Mouse (Mus musculus) lung, embryonic 15.5 days (tissue): ENCODE measurements around the gene Spaca4. TPM values are rescaled to one million over a fixed set of nuclear protein-coding genes. Genes with fewer than 3 reads are reported as not detected.

Source experiments
- ATAC-seq: fragments of 200-750 bp; cut with Nextera tagmentation; 2 replicates; pipeline ENCODE4 v1.8.0; 2017; ENCODE audit warnings: moderate number of reproducible peaks, borderline replicate concordance; ENCODE audit not compliant: low FRiP score, low TSS enrichment; ENCODE audit errors: extremely low read depth
- H3K27ac ChIP-seq: fragments of 300-500 bp; sonication (generic); 2 replicates; pipeline ENCODE4 v1.5.1; 2015; ENCODE audit warnings: moderate library complexity, mild to moderate bottlenecking, inconsistent platforms
- H3K27me3 ChIP-seq: fragments of 300-500 bp; sonication (generic); 2 replicates; pipeline ENCODE4 v1.6.1; 2015; ENCODE audit warnings: inconsistent platforms
- H3K36me3 ChIP-seq: fragments of 300-500 bp; sonication (generic); 2 replicates; pipeline ENCODE4 v1.6.1; 2015; ENCODE audit warnings: inconsistent platforms
- H3K4me1 ChIP-seq: fragments of 300-500 bp; sonication (generic); 2 replicates; pipeline ENCODE4 v1.6.1; 2015; ENCODE audit warnings: inconsistent platforms
- H3K4me2 ChIP-seq: fragments of 300-500 bp; sonication (generic); 2 replicates; pipeline ENCODE4 v1.6.1; 2015; ENCODE audit warnings: inconsistent platforms, mild to moderate bottlenecking, moderate library complexity
- H3K4me3 ChIP-seq: fragments of 300-500 bp; sonication (generic); 2 replicates; pipeline ENCODE4 v1.5.1; 2015; ENCODE audit warnings: mild to moderate bottlenecking, inconsistent platforms
- H3K9ac ChIP-seq: fragments of 300-500 bp; sonication (generic); 2 replicates; pipeline ENCODE4 v1.6.1; 2015; ENCODE audit warnings: inconsistent platforms
- H3K9me3 ChIP-seq: fragments of 300-500 bp; sonication (generic); 2 replicates; pipeline ENCODE4 v1.6.1; 2016; ENCODE audit warnings: inconsistent platforms
- WGBS: fragments of 180-500 bp; shearing (Covaris S2); methylation state at CpG from one replicate; pipeline ENCODE4 v1.1.7; 2015; 5-methylcytosine and 5-hydroxymethylcytosine counted together
- polyA plus RNA-seq: library from polyadenylated mRNA; unstranded; fragments of >200 nt; fragmentation: Nextera tagmentation; extraction: Ambion mirVana; gene quantifications from 2 replicates; pipeline ENCODE4 v1.2.1, GENCODE M21; 2015

Spaca4 gene
- not detected in 2 replicates for polyA plus RNA-seq

DNA sequence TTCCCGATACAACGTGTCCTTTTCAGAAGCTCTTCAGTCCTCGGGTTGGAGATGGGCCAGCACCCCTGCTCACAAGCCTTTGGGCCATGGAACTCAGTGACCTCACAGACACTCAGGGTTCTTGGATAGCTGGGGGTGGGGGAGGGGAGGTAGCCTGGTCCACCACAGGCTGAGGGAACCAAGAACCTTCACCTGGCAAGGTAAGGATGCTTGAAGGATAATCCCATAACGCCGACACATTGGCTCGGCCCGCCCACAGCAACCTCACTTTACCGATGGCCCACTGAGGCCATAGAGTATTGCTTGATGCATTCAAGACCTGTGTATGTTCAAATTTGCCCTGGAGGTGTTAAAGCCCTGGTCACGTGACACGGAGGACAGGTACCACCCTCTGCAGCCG, at the start of gene Spaca4:
Spaca4 (minus strand) TSS at position 101 of the 400 bp plus-strand sequence.
- 89% methylated on average over 11 of the region's 11 CpGs for WGBS
- no peak within 1 kb of the TSS for H3K27ac ChIP-seq
- H3K36me3 ChIP-seq: peaks cover 63% of the 10 kb centered on the region
- no peak within 1 kb of the TSS for H3K4me3 ChIP-seq
- no peak within 1 kb of the TSS for H3K4me2 ChIP-seq
- H3K9ac ChIP-seq: no peak within 1 kb of the TSS
- H3K27me3 ChIP-seq: no peaks in the 10 kb centered on the region
- no peak for ATAC-seq
- H3K4me1 ChIP-seq: peaks cover 7% of the 10 kb centered on the region
- H3K9me3 ChIP-seq: no peaks in the 10 kb centered on the region

GRCm38 (mm10) chr7:45775237-45775636, 49.6 kb upstream of the Spaca4 start:
- Histone ChIP-seq H3K27me3 (peaks cover 10% of the 10 kb centered on the region; the same call in 1 of the 2 replicates), H3K36me3 (no peaks in the 10 kb centered on the region), H3K9ac (no peak overlapping the region), H3K4me2 (no peak overlapping the region), H3K4me3 (no peak overlapping the region), H3K27ac (no peak overlapping the region), H3K4me1 (0 out of 2 replicates have a peak, but pooled peaks cover 5% of the 10 kb centered on the region), H3K9me3 (no peaks in the 10 kb centered on the region)
- no peak for ATAC-seq
- 55% methylated on average over 7 of the region's 7 CpGs for WGBS

- no peaks in the 10 kb centered on the region for H3K9me3 ChIP-seq
- no peak overlapping the region for H3K9ac ChIP-seq
- 62% methylated on average over 4 of the region's 4 CpGs for WGBS
- no peaks in the 10 kb centered on the region for H3K36me3 ChIP-seq
- H3K4me1 ChIP-seq: peaks cover 4% of the 10 kb centered on the region
- no peak overlapping the region for H3K4me2 ChIP-seq
- H3K4me3 ChIP-seq: no peak overlapping the region
- no peak overlapping the region for H3K27ac ChIP-seq
- ATAC-seq: no peak
- H3K27me3 ChIP-seq: no peaks in the 10 kb centered on the region; the same call in 1 of the 2 replicates
Measured at GRCm38 (mm10) chr7:45771101-45771500, 45.5 kb upstream of the Spaca4 start.

- Histone ChIP-seq H3K27me3 (no peaks in the 10 kb centered on the region; the same call in 1 of the 2 replicates), H3K27ac (no peak overlapping the region), H3K36me3 (no peaks in the 10 kb centered on the region), H3K9ac (no peak overlapping the region), H3K9me3 (no peaks in the 10 kb centered on the region), H3K4me2 (no peak overlapping the region), H3K4me1 (peaks cover 5% of the 10 kb centered on the region), H3K4me3 (no peak overlapping the region)
- 59% methylated on average over 8 of the region's 8 CpGs for WGBS
- ATAC-seq: no peak
Measured at GRCm38 (mm10) chr7:45770427-45771082, 44.9 kb upstream of the Spaca4 start.

- Histone ChIP-seq H3K4me3 (no peak overlapping the region), H3K36me3 (no peaks in the 10 kb centered on the region), H3K4me1 (peaks cover 5% of the 10 kb centered on the region), H3K27ac (0 out of 2 replicates have a peak overlapping the region, but pooled peaks have one; percentile 55), H3K27me3 (no peaks in the 10 kb centered on the region), H3K9me3 (no peaks in the 10 kb centered on the region), H3K9ac (no peak overlapping the region), H3K4me2 (no peak overlapping the region)
- WGBS: 88% methylated on average over 6 of the region's 6 CpGs
- ATAC-seq: no peak
Measured at GRCm38 (mm10) chr7:45767500-45767899, 41.9 kb upstream of the Spaca4 start.

DNA sequence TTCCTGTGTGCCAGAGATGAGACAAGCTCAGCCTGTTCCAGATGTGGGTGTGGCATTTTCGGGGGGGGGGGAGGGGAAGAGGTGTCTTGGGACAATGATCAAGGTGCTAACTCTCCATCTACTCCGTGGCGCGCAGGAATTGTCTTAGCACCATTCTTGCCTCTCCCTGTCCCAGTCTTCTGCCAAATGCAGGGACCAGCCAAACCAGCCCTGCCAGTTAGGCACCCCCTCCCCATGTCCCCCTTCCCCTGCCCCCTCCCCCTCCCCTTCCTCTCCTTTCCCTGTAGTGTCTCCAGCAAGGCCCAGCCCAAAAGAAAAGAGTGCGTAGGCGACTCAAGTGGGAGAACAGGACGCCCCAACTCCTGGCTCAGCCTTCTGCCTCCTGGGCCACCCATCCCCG, 41.2 kb upstream of the Spaca4 start:
- Histone ChIP-seq H3K27me3 (no peaks in the 10 kb centered on the region), H3K4me1 (peaks cover 5% of the 10 kb centered on the region), H3K9me3 (no peaks in the 10 kb centered on the region), H3K36me3 (no peaks in the 10 kb centered on the region), H3K27ac (peak overlapping the region; percentile 55; the same call in 1 of the 2 replicates), H3K4me3 (no peak overlapping the region), H3K4me2 (no peak overlapping the region; the same call in 1 of the 2 replicates), H3K9ac (no peak overlapping the region)
- peak; percentile 46; the same call in 1 of the 2 replicates for ATAC-seq
- 15% methylated on average over 8 of the region's 8 CpGs for WGBS

GRCm38 (mm10) chr7:45765995-45766394, 40.4 kb upstream of the Spaca4 start:
- no peak overlapping the region for H3K27ac ChIP-seq
- no peak overlapping the region for H3K4me2 ChIP-seq
- no peaks in the 10 kb centered on the region for H3K36me3 ChIP-seq
- H3K27me3 ChIP-seq: no peaks in the 10 kb centered on the region; the same call in 1 of the 2 replicates
- H3K9me3 ChIP-seq: no peaks in the 10 kb centered on the region
- H3K4me1 ChIP-seq: peaks cover 5% of the 10 kb centered on the region
- no peak overlapping the region for H3K4me3 ChIP-seq
- H3K9ac ChIP-seq: no peak overlapping the region
- ATAC-seq: no peak
- 41% methylated on average over 8 of the region's 8 CpGs for WGBS

- Histone ChIP-seq H3K9me3 (no peaks in the 10 kb centered on the region), H3K36me3 (no peaks in the 10 kb centered on the region), H3K4me2 (no peak overlapping the region), H3K27ac (no peak overlapping the region), H3K4me1 (0 out of 2 replicates have a peak, but pooled peaks cover 5% of the 10 kb centered on the region), H3K9ac (no peak overlapping the region), H3K4me3 (no peak overlapping the region), H3K27me3 (peaks cover 25% of the 10 kb centered on the region)
- WGBS: 57% methylated on average over 5 of the region's 5 CpGs
- ATAC-seq: no peak
Measured at GRCm38 (mm10) chr7:45760151-45760550, 34.5 kb upstream of the Spaca4 start.

DNA sequence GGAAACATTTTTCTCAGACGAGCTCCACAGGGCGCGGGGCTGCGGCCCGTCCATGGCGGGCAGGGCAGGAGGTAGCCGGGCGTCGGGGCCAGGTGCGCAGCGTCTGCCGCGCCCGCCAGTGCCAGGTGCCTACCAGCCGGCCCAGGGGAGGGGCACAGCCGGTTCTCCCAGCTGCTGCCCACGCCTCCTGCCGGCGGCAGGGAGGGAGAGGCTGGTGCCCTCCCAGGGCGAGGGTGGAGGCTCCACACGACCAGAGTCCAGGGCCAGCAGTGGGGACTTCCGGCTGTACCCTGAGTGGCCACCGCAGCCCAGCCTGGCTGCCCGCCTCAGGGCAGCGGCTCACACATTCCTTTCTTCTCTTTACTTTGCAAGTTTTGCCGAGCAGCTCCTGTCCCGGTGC, 33.8 kb upstream of the Spaca4 start:
- H3K4me2 ChIP-seq: peak overlapping the region; percentile 53
- H3K27me3 ChIP-seq: peaks cover 25% of the 10 kb centered on the region
- peak overlapping the region; percentile 21 for H3K4me3 ChIP-seq
- H3K9me3 ChIP-seq: no peaks in the 10 kb centered on the region
- ATAC-seq: peak; percentile 88
- H3K4me1 ChIP-seq: 0 out of 2 replicates have a peak, but pooled peaks cover 5% of the 10 kb centered on the region
- 5% methylated on average over 27 of the region's 27 CpGs for WGBS
- no peak overlapping the region for H3K9ac ChIP-seq
- no peaks in the 10 kb centered on the region for H3K36me3 ChIP-seq
- peak overlapping the region; percentile 6 for H3K27ac ChIP-seq

GRCm38 (mm10) chr7:45755703-45756102, 30.1 kb upstream of the Spaca4 start:
- H3K4me3 ChIP-seq: no peak overlapping the region
- H3K27me3 ChIP-seq: peaks cover 25% of the 10 kb centered on the region
- H3K4me2 ChIP-seq: no peak overlapping the region
- ATAC-seq: no peak
- no peak overlapping the region for H3K9ac ChIP-seq
- H3K36me3 ChIP-seq: no peaks in the 10 kb centered on the region
- no peak overlapping the region for H3K27ac ChIP-seq
- H3K9me3 ChIP-seq: no peaks in the 10 kb centered on the region
- WGBS: 49% methylated on average over 6 of the region's 6 CpGs
- H3K4me1 ChIP-seq: 0 out of 2 replicates have a peak, but pooled peaks cover 5% of the 10 kb centered on the region

DNA sequence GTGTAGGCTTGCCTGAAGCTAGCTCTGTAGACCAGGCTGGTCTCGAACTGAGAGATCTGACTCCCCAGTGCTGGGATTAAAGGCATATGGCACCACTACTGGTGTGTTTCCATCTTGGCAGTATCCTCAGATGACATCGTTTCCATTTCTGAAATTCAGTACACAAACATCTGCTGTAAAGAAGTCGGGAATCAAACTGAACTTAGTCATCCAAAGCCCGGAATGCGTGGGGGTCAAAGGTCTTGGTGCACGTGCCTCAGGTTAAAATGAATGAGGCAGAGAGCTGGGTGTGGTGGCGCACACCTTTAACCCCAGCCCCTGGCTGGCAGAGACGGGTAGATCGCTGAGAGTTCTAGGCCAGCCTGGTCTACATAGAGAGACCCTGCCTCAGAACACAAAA, 24.5 kb upstream of the Spaca4 start:
- no peak for ATAC-seq
- peaks cover 5% of the 10 kb centered on the region; the same call in 1 of the 2 replicates for H3K4me1 ChIP-seq
- WGBS: 62% methylated on average over 9 of the region's 9 CpGs
- H3K9me3 ChIP-seq: no peaks in the 10 kb centered on the region
- H3K4me2 ChIP-seq: no peak overlapping the region
- no peaks in the 10 kb centered on the region for H3K27me3 ChIP-seq
- H3K9ac ChIP-seq: no peak overlapping the region
- H3K4me3 ChIP-seq: no peak overlapping the region
- no peaks in the 10 kb centered on the region for H3K36me3 ChIP-seq
- no peak overlapping the region for H3K27ac ChIP-seq

DNA sequence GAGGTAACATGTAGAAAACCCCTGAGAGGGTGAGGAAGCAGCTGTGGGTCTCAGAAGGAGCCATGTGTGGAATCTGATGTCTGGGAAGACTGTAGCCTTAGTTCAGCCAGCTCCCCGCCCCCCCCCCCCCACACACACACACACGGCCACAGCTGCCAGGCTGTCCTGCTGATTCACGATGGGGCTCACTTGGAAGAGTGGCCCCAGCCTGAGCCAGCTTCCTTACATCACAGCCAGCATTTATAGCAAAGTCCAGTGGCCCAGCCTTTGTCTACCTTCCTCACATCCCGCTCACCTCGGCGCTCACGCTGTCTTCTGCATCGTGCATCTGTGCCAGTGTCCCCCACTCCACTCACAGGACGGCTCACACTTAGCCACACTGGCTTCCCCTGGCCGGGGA, 23.8 kb upstream of the Spaca4 start:
- peaks cover 5% of the 10 kb centered on the region; the same call in 1 of the 2 replicates for H3K4me1 ChIP-seq
- H3K36me3 ChIP-seq: no peaks in the 10 kb centered on the region
- no peak overlapping the region for H3K27ac ChIP-seq
- ATAC-seq: no peak
- no peak overlapping the region for H3K9ac ChIP-seq
- WGBS: 27% methylated on average over 8 of the region's 10 CpGs
- H3K4me2 ChIP-seq: no peak overlapping the region
- H3K9me3 ChIP-seq: no peaks in the 10 kb centered on the region
- H3K4me3 ChIP-seq: no peak overlapping the region
- no peaks in the 10 kb centered on the region for H3K27me3 ChIP-seq
